Mouse (Mus musculus): ENCODE data around the gene Tspan18. TPM values are rescaled to one million over a fixed set of nuclear protein-coding genes. Genes with fewer than 3 reads are reported as not detected.

The Tspan18 gene
- polyA plus RNA-seq, 2 experiments: 2.2 to 2.3 TPM

- no peak for TF ChIP-seq CTCF (IDR thresholded peaks at IDR 0.05; ENCODE audit: low read depth)
- no peak for TF ChIP-seq EP300 (IDR thresholded peaks at IDR 0.05; ENCODE audit: low read depth)
- WGBS (ENCODE audit: insufficient replicate concordance): 81% methylated on average over 10 of the region's 10 CpGs
- Histone ChIP-seq H3K4me1 (replicated peaks; ENCODE audit: control insufficient read depth in 2 of 2, insufficient read depth in 2 of 2, low read length in 1 of 2) (no peaks in the 10 kb centered on the region; a peak in 1 of 4 replicates), H3K27me3 (ENCODE audit: control insufficient read depth, insufficient read depth, low read length) (no peaks in the 10 kb centered on the region), H3K36me3 (replicated peaks; ENCODE audit: control insufficient read depth, insufficient read depth, low read depth) (no peaks in the 10 kb centered on the region), H3K4me3 (ENCODE audit: insufficient read depth in 1 of 2, low read depth in 2 of 2, low read length in 2 of 2) (no peak overlapping the region), H3K4me2 (ENCODE audit: low read depth) (no peak overlapping the region), H3K9me3 (ENCODE audit: control insufficient read depth, low read length) (no peaks in the 10 kb centered on the region), H3K9ac (replicated peaks) (no peak overlapping the region), H3K27ac (no peak overlapping the region)
- no peak for ATAC-seq (ENCODE audit: insufficient read depth)
- DNase-seq (ENCODE audit: low read depth in 3 of 3, low spot score in 3 of 3): no peak
Observed at GRCm38 (mm10) chr2:93372872-93373271, 38.6 kb upstream of the Tspan18 start.

GRCm38 (mm10) chr2:93372097-93372571, 37.8 kb upstream of the Tspan18 start:
- H3K4me2 ChIP-seq (ENCODE audit: low read depth): no peak overlapping the region
- no peak overlapping the region for H3K4me3 ChIP-seq (ENCODE audit: insufficient read depth in 1 of 2, low read depth in 2 of 2, low read length in 2 of 2)
- no peaks in the 10 kb centered on the region for H3K36me3 ChIP-seq (replicated peaks; ENCODE audit: control insufficient read depth, insufficient read depth, low read depth)
- H3K27ac ChIP-seq: no peak overlapping the region
- H3K27me3 ChIP-seq (ENCODE audit: control insufficient read depth, insufficient read depth, low read length): no peaks in the 10 kb centered on the region
- H3K9ac ChIP-seq (replicated peaks): no peak overlapping the region
- 15% methylated on average over 5 of the region's 6 CpGs for WGBS (ENCODE audit: insufficient replicate concordance)
- no peaks in the 10 kb centered on the region for H3K9me3 ChIP-seq (ENCODE audit: control insufficient read depth, low read length)
- TF ChIP-seq EP300 (IDR thresholded peaks at IDR 0.05; ENCODE audit: low read depth): no peak
- TF ChIP-seq CTCF (IDR thresholded peaks at IDR 0.05; ENCODE audit: low read depth): no peak
- H3K4me1 ChIP-seq (replicated peaks; ENCODE audit: control insufficient read depth in 2 of 2, insufficient read depth in 2 of 2, low read length in 1 of 2): no peaks in the 10 kb centered on the region; a peak in 1 of 4 replicates
- DNase-seq (ENCODE audit: low read depth in 3 of 3, low spot score in 3 of 3) (no peak), ATAC-seq (ENCODE audit: insufficient read depth) (no peak)

GRCm38 (mm10) chr2:93368954-93369353, 34.6 kb upstream of the Tspan18 start:
- DNase-seq (ENCODE audit: low read depth in 3 of 3, low spot score in 3 of 3) (no peak), ATAC-seq (ENCODE audit: insufficient read depth) (no peak)
- Histone ChIP-seq H3K36me3 (replicated peaks; ENCODE audit: control insufficient read depth, insufficient read depth, low read depth) (no peaks in the 10 kb centered on the region), H3K4me1 (replicated peaks; ENCODE audit: control insufficient read depth in 2 of 2, insufficient read depth in 2 of 2, low read length in 1 of 2) (no peaks in the 10 kb centered on the region; a peak in 1 of 4 replicates), H3K27me3 (ENCODE audit: control insufficient read depth, insufficient read depth, low read length) (no peaks in the 10 kb centered on the region), H3K9me3 (ENCODE audit: control insufficient read depth, low read length) (no peaks in the 10 kb centered on the region), H3K4me2 (ENCODE audit: low read depth) (no peak overlapping the region), H3K4me3 (ENCODE audit: insufficient read depth in 1 of 2, low read depth in 2 of 2, low read length in 2 of 2) (no peak overlapping the region), H3K9ac (replicated peaks) (no peak overlapping the region), H3K27ac (no peak overlapping the region)
- TF ChIP-seq CTCF (IDR thresholded peaks at IDR 0.05; ENCODE audit: low read depth) (no peak), EP300 (IDR thresholded peaks at IDR 0.05; ENCODE audit: low read depth) (no peak)
- WGBS (ENCODE audit: insufficient replicate concordance): 21% methylated on average over 8 of the region's 8 CpGs

GRCm38 (mm10) chr2:93367962-93368361, 33.7 kb upstream of the Tspan18 start:
- no peak overlapping the region for H3K27ac ChIP-seq
- no peak overlapping the region for H3K4me3 ChIP-seq (ENCODE audit: insufficient read depth in 1 of 2, low read depth in 2 of 2, low read length in 2 of 2)
- H3K27me3 ChIP-seq (ENCODE audit: control insufficient read depth, insufficient read depth, low read length): no peaks in the 10 kb centered on the region
- no peak overlapping the region for H3K4me2 ChIP-seq (ENCODE audit: low read depth)
- no peak overlapping the region for H3K9ac ChIP-seq (replicated peaks)
- TF ChIP-seq EP300 (IDR thresholded peaks at IDR 0.05; ENCODE audit: low read depth): no peak
- TF ChIP-seq CTCF (IDR thresholded peaks at IDR 0.05; ENCODE audit: low read depth): no peak
- ATAC-seq (ENCODE audit: insufficient read depth) (no peak), DNase-seq (ENCODE audit: low read depth in 3 of 3, low spot score in 3 of 3) (no peak)
- no peaks in the 10 kb centered on the region; a peak in 1 of 4 replicates for H3K4me1 ChIP-seq (replicated peaks; ENCODE audit: control insufficient read depth in 2 of 2, insufficient read depth in 2 of 2, low read length in 1 of 2)
- no peaks in the 10 kb centered on the region for H3K36me3 ChIP-seq (replicated peaks; ENCODE audit: control insufficient read depth, insufficient read depth, low read depth)
- H3K9me3 ChIP-seq (ENCODE audit: control insufficient read depth, low read length): no peaks in the 10 kb centered on the region
- WGBS (ENCODE audit: insufficient replicate concordance): 74% methylated on average over 6 of the region's 6 CpGs

GRCm38 (mm10) chr2:93365411-93365810, 31.1 kb upstream of the Tspan18 start:
- H3K9ac ChIP-seq (replicated peaks): no peak overlapping the region
- H3K27me3 ChIP-seq (ENCODE audit: control insufficient read depth, insufficient read depth, low read length): no peaks in the 10 kb centered on the region
- H3K9me3 ChIP-seq (ENCODE audit: control insufficient read depth, low read length): no peaks in the 10 kb centered on the region
- peaks cover 2 to 13% of the 10 kb centered on the region in 2 experiments; a peak in 3 of 4 replicates for H3K4me1 ChIP-seq (replicated peaks; ENCODE audit: control insufficient read depth in 2 of 2, insufficient read depth in 2 of 2, low read length in 1 of 2)
- no peak overlapping the region for H3K4me2 ChIP-seq (ENCODE audit: low read depth)
- no peak for DNase-seq (ENCODE audit: low read depth in 3 of 3, low spot score in 3 of 3)
- no peak for ATAC-seq (ENCODE audit: insufficient read depth)
- no peaks in the 10 kb centered on the region for H3K36me3 ChIP-seq (replicated peaks; ENCODE audit: control insufficient read depth, insufficient read depth, low read depth)
- whole genome bisulfite sequencing (ENCODE audit: insufficient replicate concordance): 59% methylated on average over 9 of the region's 9 CpGs
- TF ChIP-seq EP300 (IDR thresholded peaks at IDR 0.05; ENCODE audit: low read depth) (no peak), CTCF (IDR thresholded peaks at IDR 0.05; ENCODE audit: low read depth) (no peak)
- H3K4me3 ChIP-seq (ENCODE audit: insufficient read depth in 1 of 2, low read depth in 2 of 2, low read length in 2 of 2): no peak overlapping the region
- H3K27ac ChIP-seq: no peak overlapping the region

Measured in liver, embryonic 14.5 days (tissue).